Mouse (Mus musculus) urinary bladder, postnatal 25 days (tissue): ENCODE data around the gene Atp5e.

Experiments used
- DNase-seq: peaks from one replicate; pipeline ENCODE4 v3.0.0; 2022; ENCODE audit warnings: low spot score

The Atp5e gene

DNA sequence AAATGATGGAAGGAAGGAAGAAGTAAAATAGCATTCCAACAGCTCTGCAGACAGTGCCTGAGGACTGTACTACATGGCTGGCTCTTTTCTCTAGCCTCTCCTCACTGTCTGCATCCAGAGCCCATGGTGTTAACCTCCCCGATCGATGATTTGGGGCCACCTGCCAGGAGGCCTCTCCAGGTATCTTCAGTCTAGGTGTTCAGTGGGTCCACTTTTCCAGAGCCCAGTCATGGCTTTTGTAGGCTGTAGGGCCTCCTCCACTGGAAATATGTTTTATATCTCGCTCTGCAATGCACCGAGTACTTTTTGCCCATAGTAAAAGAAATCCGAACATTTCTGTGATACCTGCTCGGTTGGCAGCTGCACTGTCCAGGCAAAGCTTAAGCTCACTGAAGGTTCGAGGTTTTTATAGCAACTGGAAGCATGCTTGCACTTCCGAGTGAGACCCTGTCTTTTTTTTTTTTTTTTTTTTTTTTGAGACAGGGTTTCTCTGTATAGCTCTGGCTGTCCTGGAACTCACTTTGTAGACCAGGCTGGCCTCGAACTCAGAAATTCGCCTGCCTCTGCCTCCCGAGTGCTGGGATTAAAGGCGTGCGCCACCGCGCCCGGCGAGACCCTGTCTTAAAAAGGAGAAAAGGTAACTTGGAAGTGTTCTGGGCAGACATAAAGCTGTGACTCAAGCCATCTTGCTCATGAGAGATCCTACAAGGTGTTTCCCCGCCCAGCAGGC is 48.7 kb downstream of the Atp5e start:
- no peak for DNase-seq

GRCm38 (mm10) chr2:174413127-174413526 is 50.8 kb downstream of the Atp5e start:
- no peak for DNase-seq
